Mouse (Mus musculus): ENCODE results near the gene Gm9945.
A peak's percentile ranks its signal among the peaks of the same experiment; 100 is the strongest.

The Gm9945 gene

DNA sequence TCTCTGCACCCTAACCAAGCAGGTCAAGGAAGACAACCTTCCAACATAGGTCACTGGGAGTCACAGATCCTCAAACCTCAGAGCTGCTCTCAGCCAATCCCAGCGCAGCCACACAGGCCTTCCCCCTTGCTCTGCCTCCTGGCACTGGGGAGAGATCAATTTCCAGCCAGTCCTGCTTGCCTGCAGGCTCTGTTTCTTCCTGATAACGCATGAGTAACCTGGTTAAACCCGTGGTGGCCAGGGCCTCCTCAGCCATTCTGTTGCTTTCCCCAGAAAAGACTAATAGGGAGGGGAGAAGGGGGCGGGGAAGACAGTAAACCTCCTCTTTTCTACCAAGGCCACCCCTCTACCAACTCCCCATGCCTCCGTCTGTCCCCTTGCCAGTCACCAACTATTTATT, 18.2 kb upstream of the Gm9945 start:
- DNase-seq (ENCODE audit: low spot score in 2 of 2): no peak

DNA sequence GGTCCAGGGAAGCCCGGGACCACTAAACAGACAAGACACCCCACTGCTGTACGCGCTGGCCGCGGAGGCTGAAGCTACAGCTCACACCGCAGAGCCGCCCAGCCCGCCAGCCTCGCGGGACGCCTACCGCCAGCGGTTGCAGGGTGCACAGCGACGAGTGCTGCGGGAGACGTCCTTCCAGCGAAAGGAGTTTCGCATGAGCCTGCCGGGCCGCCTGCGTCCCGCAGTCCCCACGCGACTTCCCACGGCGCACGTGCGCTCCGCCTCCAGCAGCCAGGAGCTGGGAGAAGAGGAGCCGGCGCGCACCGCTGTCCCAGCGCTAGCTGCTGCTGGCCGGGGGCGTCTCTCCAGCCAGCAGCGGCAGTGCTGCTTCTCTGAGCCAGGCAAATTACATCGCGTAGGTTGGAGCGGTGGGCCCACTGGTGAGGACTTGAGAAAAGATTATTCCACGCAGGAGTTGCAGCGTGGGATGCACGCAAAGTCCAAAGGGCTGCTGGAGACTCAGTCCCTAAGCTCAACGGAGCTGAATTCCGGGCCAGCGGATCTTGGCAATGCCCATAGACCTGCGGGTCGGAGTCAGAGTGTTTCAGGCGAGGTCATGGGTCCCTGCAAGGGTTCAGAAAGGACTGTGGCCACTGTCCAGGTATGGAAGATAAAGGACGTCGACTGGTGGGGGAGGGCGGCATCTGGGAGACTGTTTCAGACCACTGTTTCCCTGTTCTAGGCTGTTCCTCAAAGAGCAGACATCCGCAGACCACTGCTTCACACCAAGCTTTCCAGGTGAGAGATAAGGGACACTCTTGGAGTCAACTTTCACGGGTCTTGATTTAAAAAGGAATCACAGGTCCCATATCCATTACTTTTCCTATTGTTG, 16.2 kb upstream of the Gm9945 start:
- DNase-seq (ENCODE audit: low spot score in 2 of 2): no peak

DNA sequence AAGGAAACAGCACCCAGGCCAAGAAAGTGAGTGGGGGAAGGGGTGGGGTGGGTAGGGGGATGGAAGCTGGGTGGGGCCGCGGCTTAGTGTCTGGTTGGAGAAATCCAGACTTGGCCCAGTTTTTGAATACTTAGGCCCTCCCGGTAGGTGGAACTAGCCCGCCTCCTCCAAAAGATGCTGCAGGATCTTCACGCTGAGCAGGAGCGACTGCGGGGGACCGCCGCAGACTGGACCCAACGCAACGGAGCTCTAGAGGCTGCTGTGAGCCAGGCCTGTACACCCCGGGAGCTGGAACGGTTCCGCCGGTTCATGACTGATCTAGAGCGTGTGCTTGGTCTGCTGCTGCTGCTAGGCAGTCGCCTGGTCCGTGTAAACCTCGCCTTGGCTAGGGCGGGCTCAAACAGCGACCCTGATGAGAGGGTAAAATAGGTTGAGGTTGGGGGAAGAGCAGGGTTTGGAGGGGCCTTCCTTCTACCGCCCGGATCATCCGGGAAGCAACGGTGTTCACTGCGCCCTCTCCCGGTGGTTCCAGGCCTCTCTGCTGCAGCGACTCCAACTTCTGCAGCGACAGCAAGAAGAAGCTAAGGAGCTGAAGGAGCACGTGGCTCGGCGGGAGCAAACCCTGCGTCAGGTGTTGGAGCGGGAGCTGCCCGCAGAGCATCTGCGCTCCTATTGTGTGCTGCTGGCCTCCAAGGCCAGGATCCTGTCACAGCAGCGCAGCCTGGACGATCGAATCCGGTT, 13.6 kb upstream of the Gm9945 start:
- DNase-seq (ENCODE audit: low spot score in 2 of 2): peak; percentile 74 to 78

DNA sequence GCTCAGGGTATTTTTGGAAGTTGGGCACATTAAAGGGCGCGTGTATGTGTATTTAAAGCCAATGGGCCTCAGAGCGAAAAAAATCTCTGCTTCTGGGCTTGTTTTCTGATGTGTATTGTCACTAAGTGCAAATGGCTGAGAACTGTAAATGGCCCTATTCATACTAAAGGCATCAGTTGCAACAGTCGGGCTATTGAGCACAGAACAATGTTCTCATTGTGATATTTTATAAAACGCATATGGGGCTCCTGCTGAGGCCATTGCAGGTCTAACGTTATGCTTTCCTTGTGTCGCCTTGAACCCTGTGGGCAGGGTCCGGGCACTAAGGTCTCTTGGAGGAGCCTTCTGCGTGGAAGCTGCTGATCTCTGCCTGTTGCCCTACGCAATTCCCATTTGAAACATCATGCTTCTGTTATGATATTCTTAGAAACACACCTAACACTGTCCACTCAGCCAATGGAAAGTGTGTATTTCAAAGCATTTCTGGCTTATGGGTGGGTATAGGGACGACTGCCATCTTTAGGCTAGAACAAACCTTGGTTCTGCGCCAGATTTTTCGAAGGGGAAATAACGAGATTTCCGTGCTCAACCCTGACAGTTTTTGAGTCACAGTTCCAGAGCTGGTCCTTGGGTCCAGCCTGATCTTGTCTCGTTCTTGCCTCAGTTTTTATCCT, 10.5 kb upstream of the Gm9945 start:
- peak in 1 of 2 experiments; percentile 61 for DNase-seq (ENCODE audit: low spot score in 2 of 2)

DNA sequence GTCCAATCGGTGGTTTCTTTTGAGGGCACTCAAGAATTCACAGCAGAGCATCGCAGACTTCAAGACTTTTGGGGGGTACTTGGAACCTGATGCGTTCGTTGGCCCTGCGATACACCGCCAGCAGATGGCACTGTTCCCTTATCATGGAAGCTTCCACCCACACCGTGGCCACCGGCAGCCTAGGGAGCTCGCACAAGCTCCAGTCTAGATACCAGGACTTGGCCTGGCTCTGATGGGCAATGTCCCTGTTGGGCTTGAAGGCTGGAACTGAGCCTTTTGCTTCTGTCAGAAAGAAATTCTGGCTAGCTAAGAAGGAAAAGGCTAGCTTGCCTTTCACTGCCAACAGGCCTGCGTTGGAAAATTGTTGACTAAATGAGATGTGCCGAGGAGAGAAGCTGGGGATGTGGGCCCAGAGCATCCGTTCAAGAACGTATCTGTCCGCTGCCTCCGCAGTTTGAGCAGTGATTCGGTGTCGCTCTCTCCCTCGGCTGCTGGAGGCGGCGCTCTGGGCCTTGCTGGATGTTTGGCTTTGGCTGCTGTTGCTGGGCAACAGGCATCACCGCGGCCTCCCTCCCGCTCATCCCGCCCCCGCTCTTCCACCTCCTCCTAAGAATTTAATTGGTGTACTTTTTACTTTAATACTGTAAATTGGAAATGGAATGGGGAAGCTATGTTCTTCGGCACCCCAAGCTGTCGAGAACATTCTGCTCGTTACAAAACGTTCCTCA, 9.8 kb upstream of the Gm9945 start, which contains the start of gene Gm9837:
Gene Gm9837 (minus strand): TSS at position 512 of the 728 bp plus-strand sequence.
- DNase-seq (ENCODE audit: low spot score in 2 of 2): peak; percentile 86 to 92

DNA sequence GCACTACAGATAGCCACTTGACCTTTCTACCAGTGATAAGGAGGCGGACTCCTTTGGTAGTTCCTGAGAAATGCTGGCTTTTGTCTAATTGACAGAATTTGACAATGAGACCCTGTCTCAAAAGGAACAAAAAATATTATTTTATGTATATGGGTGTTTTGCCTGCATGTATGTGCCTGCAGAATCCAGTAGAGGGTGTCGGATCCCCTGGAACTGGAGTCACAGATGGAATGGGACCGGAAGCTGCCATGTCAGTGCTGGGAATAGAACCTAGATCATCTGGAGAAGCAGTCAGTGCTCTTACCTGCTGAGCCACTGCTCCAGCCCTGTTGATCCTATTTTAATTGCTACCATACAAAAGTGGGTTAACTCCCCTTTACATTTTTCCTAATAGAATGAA, 7.3 kb upstream of the Gm9945 start:
- DNase-seq (ENCODE audit: low spot score in 2 of 2): no peak

DNA sequence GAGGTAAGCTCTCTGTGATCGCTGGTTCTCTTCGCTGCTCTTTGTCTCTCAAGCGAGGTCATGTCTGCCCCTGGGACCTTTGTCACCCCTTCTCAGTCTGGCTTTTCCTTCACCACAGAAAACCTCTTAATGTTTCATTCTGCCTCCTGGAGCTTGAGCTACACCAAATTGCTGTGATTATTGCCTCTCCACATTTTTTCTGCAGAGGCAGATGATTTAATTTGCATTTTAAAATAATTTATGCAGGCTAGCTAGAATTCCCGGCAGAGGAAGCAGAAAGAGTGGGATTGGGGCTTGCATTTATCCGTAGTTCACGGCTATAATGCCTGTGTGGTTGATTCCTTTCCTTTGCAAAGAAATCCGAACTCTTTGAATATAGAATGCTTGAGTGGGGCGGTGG, 4.3 kb upstream of the Gm9945 start:
- DNase-seq (ENCODE audit: low spot score in 2 of 2): no peak

DNA sequence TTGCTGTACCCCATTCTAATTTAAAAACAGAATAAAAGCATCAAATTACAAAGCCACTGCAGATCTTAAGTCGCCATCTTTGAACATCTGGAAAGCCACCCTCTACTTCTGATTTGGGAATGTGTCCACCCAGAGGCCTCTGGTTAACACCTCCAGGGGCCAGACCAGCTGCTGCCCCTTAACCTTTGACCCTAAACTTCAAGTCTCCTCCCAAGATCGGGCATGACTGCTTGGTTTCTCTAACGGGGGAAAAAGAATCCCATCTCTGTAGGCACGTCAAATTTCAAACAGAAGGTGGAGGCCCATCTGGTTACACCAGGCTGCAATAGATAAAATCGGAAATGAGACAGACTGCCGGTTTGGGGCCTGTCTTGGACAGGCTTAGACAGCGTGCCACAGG, 2.1 kb upstream of the Gm9945 start:
- no peak for DNase-seq (ENCODE audit: low spot score in 2 of 2)

DNA sequence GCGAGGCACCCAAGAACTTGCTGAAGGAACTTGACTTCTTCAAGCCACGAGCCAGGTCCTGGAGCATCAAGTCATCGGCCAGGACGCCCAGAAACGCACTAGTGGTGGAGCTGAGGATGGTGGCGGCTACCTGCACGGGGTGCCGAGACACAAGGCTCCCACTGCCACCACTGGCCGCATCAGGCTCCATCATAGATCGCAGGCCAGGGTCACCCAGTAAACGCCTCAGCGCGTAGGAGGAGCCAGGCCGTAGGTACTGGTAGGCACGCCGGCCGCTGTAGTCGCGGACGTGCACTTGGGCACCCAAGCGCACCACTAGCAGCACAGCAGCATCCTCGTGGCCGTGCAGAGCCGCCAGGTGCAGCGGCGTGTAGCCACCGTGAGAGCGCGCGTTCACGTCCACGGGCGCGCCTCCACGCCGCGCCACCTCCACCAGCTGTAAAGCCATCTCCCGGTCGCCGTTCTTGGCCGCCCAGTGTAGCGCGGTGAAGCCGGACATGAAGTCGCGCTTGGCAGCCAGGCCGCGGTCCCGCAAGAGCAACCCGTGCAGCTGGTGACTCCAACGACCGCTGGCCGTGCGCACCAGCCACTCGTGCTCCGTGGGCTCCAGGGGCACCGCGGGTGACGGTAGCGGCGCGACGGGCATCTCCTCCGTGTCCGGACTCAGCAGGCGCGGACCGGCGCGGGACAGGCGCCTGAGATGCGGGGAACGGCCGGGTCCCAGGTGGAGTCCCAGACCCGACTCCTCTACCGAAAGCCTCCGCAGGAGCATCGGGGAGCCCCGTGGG, 1.4 kb upstream of the Gm9945 start:
- DNase-seq (ENCODE audit: low spot score in 2 of 2): no peak

DNA sequence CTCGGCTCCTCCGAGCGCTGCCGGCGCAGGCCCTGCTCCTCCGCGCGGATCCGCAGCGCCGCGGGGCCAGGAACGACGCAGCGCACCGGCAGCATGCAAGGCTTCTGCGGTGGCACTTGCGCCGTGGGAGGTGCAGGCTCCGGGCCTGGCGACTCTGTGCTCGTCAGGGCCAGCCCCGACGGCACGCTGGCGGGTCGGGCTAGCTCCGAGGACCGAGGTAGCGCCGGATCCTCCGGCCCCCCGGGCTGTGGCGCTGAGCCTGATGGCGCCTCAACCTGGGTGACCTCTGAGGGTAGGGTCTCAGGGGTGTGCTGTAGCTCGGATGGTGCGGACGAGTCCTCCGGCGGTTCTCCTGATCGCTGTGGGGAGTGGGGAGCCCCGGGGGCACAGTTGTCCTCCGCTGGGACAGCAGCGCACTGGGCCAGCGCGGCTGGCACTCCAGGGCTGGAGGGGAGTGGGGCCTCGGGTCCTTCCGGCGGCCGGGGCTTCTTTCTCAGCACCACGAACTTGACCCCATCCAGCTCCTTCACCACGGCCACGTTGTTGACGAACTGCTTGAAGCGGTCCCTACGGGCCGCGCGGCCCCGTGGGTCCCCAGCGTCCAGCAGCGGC, 689 bp upstream of the Gm9945 start:
- DNase-seq (ENCODE audit: low spot score in 2 of 2): no peak

DNA sequence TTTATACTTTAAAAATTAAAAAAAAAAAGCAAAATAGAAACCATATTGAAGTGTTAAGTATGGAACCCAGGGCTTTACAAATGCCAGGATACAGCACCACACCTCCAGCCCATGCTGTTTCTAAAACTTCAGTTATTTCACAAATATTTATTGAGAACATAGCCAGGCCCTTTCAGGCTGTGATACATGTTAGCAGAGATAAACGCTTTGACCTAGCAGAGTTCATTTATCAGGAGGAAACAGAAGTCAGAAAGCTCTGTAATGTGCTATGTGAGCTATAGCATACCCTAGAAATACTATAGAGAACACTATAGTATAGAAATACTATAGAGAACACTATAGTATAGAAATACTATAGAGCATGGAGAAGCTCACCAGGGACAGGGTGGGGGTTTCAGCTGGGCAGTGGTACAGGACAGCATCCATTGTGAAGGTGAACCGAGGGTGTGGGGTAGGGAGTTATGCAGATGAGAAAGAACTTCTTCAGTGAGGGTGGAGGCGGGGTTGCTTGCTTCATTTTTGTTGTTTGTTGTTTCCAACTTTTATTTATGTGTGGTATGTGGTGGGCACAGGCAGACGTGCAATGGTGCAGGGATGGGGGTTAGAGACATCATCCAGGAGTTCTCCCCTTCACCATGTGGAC, 1.2 kb downstream of the Gm9945 start:
- DNase-seq (ENCODE audit: low spot score in 2 of 2): no peak

DNA sequence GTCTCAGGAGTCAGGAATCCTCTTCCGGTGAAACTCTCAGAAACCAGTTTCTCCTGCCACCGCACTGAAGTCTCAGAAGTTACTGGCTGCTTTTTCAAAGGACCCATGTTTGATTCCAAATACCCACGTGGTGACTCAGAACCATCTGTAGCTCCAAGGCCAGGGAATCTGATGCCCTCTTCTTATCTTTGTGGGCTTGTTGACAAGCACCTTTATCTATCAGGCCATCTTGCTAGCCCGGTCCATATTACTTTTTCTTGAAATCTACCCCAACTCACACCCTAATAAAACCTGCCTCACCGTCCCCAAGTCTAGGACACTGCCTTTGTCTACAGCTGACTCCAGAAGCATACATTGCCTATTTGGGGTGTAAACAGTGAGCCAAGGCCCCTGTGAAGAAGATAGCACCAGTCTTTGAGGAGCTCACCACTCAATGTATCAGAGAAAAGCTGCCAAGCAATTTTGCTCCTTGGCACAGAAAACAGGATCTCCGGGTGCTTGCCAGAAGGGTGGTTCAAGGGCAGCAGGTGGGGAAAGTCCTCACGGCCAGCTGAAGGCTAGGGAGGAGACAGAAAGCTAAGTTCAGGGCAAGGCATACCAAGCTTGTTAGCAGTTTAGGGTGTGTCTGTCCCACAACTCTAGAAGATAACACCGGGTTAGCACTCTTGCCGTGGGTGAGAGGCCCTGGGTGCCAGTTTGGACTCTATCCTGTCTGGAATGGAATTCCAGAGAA, 3.4 kb downstream of the Gm9945 start:
- DNase-seq (ENCODE audit: low spot score in 2 of 2): no peak

DNA sequence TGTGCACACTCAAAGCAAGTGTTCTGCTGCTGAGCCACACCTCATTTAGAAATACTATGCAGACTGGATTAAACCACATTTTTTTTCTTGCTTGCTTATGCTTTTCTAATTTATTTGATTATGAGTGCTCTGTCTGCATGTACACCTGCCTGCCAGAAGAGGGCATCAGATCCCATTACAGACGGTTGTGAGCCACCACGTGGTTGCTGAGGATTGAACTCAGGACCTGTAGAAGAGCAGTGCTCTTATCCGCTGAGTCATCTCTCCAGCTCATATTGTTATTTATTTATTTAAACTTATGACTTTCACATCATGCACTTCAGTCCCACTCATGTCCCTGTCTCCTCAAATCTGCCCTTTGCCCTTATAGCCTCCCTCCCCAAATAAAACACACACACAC, 5.8 kb downstream of the Gm9945 start:
- DNase-seq (ENCODE audit: low spot score in 2 of 2): no peak

DNA sequence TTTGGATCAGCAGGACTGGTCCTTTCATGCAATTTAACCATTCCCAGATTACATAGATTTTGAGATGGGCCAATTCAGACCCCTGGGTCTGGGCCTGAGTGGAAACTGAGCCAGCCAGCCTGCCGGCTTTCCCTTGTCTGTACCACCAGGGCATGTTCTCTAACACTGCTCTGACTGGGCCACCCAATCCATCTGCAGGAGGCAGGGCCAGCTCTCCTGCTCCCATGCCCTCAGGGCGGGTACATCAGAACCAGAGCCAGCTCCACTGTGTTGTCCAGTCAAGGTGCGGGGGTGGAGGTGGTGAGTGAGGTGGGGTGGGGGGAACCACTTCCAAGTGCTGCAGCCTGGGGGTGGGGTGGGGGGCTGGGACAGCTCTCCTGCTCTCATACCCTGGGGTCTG, 6.4 kb downstream of the Gm9945 start:
- DNase-seq (ENCODE audit: low spot score in 2 of 2): no peak

DNA sequence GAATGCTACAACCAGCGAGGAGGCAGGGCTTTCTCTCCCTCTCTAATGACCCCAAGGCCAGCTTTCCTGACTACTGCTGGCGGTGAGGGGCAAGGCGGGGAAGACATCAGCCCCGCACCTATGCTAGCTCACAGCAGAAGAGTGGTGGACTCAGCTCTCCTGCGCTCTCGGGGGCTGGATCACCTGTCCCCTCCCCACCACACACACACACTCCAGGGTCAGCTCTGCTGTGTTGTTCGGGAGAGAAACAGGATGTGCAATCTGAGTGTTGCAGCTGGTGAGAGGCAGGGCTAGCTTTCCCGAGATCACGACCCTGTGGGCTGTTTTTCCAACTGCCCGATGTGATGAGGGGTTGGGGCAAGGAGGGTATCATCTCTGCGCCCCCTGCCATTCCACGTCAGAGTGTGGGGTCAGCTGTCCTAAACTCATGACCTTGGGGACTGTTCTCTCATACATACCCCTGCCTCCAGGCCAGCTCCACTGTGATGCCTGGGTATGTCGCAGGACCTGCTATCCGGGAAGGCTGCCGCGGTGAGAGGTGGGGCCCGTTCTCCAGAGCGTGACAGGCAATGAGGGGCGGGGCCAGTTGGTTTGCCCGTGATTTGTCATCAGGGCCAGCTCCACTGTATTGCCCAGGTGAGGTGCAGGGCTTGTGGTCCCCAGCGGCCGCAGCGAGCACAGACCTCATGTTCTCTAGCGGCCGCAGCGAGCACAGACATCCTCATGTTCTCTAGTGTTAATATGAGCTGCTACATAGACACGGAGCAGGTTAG, 7.0 kb downstream of the Gm9945 start:
- no peak for DNase-seq (ENCODE audit: low spot score in 2 of 2)

DNA sequence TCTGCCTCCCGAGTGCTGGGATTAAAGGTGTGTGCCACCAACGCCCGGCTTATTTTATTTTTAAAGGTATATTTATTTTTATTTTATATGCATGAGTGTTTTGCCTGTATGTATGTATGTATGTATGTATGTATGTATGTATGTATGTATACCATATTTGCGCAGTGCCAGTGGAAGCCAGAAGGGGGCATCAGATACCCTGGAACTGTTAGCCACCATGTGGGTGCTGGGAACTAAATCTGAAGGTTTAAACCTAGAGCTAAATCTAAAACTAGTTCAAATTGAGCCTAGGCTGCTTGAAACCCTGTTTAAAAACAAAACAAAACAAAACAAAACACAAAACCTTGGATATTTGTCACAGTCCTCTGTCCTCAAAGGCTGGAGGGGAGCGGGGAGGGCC, 9.0 kb downstream of the Gm9945 start:
- no peak for DNase-seq (ENCODE audit: low spot score in 2 of 2)

DNA sequence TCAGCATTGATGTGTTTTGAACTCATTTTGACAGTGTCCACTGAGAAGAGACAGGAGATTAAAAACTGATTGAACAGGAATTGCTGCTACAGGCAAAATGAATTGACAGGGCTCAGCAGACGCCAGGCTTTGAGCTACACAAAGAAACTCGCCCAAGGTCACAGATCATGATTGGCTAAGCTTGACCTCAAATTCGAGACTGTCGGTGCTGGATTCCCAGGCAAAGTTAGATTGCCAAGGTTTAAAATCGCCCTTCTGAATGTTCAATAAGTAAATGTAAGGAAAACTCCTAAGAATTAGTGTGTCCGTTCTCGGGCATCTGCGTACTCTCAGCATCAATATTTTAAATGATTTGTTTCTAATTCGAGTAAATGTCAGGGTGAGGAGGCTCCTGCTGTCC, 9.5 kb downstream of the Gm9945 start:
- no peak for DNase-seq (ENCODE audit: low spot score in 2 of 2)

DNA sequence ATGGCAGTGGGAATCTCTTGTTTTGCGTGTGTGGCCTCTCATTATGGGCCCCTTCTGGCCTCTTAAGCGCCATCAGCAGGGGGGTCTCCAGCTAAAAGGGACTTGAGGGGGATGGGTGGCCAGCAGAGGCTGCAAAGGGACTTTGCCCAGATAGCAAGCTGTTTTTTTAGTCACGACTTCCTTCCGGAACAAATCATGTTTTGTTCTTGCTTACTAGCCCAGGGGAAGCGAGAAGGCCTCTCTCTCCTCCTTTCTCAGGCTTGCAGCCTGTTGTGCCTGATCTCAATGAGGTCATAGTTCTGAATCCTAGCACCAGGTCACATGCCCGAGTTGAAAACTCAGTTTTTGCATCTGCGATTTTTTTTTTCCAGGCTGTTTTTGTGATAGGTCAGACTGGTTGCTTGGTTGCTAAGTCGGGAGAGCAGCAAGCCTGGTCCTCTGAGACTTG, 12.0 kb downstream of the Gm9945 start:
- no peak for DNase-seq (ENCODE audit: low spot score in 2 of 2)

All from frontal cortex, postnatal 14 days (tissue).